Mouse (Mus musculus) midbrain, embryonic 13.5 days (tissue): Measurements from ENCODE around the gene Pbx4. TPM values are rescaled to one million over a fixed set of nuclear protein-coding genes. Genes with fewer than 3 reads are reported as not detected.

Experiments
- ATAC-seq: fragments of 200-750 bp; cut with Nextera tagmentation; 2 replicates; pipeline ENCODE4 v1.8.0; 2017; ENCODE audit warnings: mild to moderate bottlenecking, moderate TSS enrichment, moderate library complexity
- H3K27ac ChIP-seq: fragments of 300-500 bp; sonication (generic); 2 replicates; pipeline ENCODE4 v1.5.1; 2015; ENCODE audit warnings: inconsistent platforms, mild to moderate bottlenecking, moderate library complexity
- H3K27me3 ChIP-seq: fragments of 300-500 bp; sonication (generic); 2 replicates; pipeline ENCODE4 v1.6.1; 2015; ENCODE audit warnings: mild to moderate bottlenecking, inconsistent platforms
- H3K36me3 ChIP-seq: fragments of 300-500 bp; sonication (generic); 2 replicates; pipeline ENCODE4 v1.6.1; 2015; ENCODE audit warnings: mild to moderate bottlenecking, inconsistent platforms
- H3K4me1 ChIP-seq: fragments of 300-500 bp; sonication (generic); replicated peaks from 2 replicates; pipeline ENCODE4 v1.6.1; 2015; ENCODE audit warnings: inconsistent platforms
- H3K4me2 ChIP-seq: fragments of 300-500 bp; sonication (generic); replicated peaks from 2 replicates; pipeline ENCODE4 v1.6.1; 2015; ENCODE audit warnings: moderate library complexity, mild to moderate bottlenecking, inconsistent platforms
- H3K4me3 ChIP-seq: fragments of 300-500 bp; sonication (generic); replicated peaks from 2 replicates; pipeline ENCODE4 v1.5.1; 2015; ENCODE audit warnings: mild to moderate bottlenecking, inconsistent platforms
- H3K9ac ChIP-seq: fragments of 300-500 bp; sonication (generic); replicated peaks from 2 replicates; pipeline ENCODE4 v1.6.1; 2015; ENCODE audit warnings: mild to moderate bottlenecking, inconsistent platforms
- H3K9me3 ChIP-seq: fragments of 300-500 bp; sonication (generic); 2 replicates; pipeline ENCODE4 v1.6.1; 2016; ENCODE audit warnings: mild to moderate bottlenecking, inconsistent platforms
- WGBS: fragments of 180-500 bp; shearing (Covaris S2); methylation state at CpG from one replicate; pipeline ENCODE4 v1.1.7; 2015; 5-methylcytosine and 5-hydroxymethylcytosine counted together
- polyA plus RNA-seq: library from polyadenylated mRNA; unstranded; fragments of >200 nt; fragmentation: Nextera tagmentation; extraction: Ambion mirVana; gene quantifications from 2 replicates; pipeline ENCODE4 v1.2.1, GENCODE M21; 2015

Gene Pbx4
- polyA plus RNA-seq, 1 experiment from 2014 or later: 59.2 TPM

- ATAC-seq: peak; percentile 10
- H3K9me3 ChIP-seq: no peaks in the 10 kb centered on the region
- 44% methylated on average over 19 of the region's 19 CpGs for WGBS
- H3K4me3 ChIP-seq: no peak overlapping the region
- H3K27me3 ChIP-seq: peaks cover 50% of the 10 kb centered on the region
- H3K36me3 ChIP-seq: peaks cover 18% of the 10 kb centered on the region
- H3K9ac ChIP-seq: no peak overlapping the region; the same call in 1 of the 2 replicates
- peaks cover 78% of the 10 kb centered on the region for H3K4me1 ChIP-seq
- 0 out of 2 replicates have a peak overlapping the region, but pooled peaks have one; percentile 17 for H3K4me2 ChIP-seq
- no peak overlapping the region; the same call in 1 of the 2 replicates for H3K27ac ChIP-seq
These were observed 58.5 kb downstream of the Pbx4 start for GRCm38 (mm10) chr8:69890813-69891241.

DNA sequence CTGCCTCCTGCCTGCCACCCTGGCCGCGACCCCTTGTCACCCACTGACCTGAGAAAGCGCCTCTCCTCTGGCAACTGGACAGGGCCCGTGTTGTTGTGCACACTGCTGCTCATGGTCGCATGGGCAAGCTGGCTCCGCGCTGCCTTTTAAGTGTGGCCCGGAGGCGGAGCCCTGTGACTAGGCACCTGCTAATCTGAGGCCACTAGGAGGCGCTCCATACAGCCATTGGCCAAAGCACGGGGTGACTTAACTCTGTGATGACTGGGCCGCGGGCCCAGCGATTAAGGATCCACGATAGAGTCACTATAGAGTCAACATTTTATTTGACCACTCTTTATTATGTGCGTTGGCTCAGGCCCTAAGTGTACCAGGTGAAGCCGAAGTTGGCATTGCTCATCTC is 61.6 kb downstream of the Pbx4 start:
- H3K4me3 ChIP-seq: no peak overlapping the region
- peaks cover 22% of the 10 kb centered on the region for H3K36me3 ChIP-seq
- no peaks in the 10 kb centered on the region for H3K9me3 ChIP-seq
- H3K27me3 ChIP-seq: peaks cover 20% of the 10 kb centered on the region
- no peak overlapping the region for H3K9ac ChIP-seq
- WGBS: 22% methylated on average over 17 of the region's 17 CpGs
- H3K4me1 ChIP-seq: peaks cover 77% of the 10 kb centered on the region
- no peak overlapping the region for H3K4me2 ChIP-seq
- ATAC-seq: 0 out of 2 replicates have a peak, but pooled peaks have one; percentile 5
- H3K27ac ChIP-seq: no peak overlapping the region

DNA sequence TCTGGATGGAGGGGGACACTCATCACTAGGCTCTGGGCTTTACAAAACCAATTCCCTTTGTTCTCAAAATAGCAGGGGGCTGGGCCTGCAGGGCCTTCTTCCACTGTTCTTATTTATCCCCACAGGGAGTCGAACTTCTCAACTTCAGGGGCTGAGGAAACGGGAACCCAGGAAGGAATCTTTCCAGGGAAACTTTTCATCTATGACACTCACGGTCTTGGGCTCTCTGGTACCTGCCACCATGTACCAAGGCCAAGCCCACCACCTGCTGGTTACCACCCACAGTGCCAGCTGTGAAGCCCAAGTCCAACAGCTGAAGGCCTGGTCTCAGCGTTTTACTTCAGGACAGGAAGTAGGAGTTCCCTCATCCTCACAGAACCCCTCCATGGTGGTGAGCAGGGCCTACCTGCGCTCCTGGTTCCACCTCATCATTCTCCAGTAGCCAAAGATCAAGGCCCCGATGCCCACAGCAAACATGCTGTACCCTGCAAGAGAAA is 62.6 kb downstream of the Pbx4 start:
- WGBS: 52% methylated on average over 6 of the region's 6 CpGs
- Histone ChIP-seq H3K9ac (no peak overlapping the region), H3K4me2 (no peak overlapping the region), H3K4me3 (no peak overlapping the region), H3K9me3 (no peaks in the 10 kb centered on the region), H3K4me1 (peaks cover 80% of the 10 kb centered on the region), H3K27ac (no peak overlapping the region), H3K27me3 (peaks cover 10% of the 10 kb centered on the region), H3K36me3 (peaks cover 22% of the 10 kb centered on the region)
- ATAC-seq: no peak

DNA sequence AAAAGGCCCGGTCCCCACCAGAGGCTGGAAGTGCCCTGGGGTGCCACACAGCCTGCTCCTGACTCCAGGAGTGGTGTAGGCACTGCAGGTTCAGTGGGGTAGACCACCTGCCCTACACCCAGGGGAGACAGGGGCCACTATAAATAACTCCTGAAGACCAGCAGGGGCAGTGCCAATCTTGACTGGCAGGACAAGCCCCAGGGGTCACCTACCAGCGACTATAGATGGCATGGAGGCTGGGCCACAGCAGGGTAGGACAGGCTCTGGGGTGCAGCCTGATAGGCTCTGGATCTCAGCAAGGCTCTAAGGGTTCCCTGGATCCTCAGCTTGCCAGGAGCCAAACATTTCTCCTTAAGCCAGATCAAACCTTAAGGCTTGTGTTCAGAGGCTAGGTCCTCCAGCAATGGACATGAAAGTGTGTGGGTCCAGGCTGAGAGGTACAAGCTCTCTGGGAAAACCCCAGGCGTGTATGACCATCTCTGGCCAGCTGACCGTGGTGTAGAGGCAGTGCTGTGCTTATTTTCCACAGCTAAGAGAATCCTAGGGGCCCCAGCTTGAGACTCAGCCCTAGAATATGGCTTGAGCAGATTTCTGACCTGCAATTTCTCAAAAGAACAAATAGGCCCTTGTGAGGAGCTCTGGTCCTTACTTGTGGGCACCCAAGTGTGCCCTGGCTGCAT is 63.6 kb downstream of the Pbx4 start:
- Histone ChIP-seq H3K36me3 (peaks cover 22% of the 10 kb centered on the region), H3K27ac (no peak overlapping the region), H3K9ac (no peak overlapping the region), H3K9me3 (no peaks in the 10 kb centered on the region), H3K27me3 (no peaks in the 10 kb centered on the region), H3K4me3 (no peak overlapping the region), H3K4me2 (no peak overlapping the region), H3K4me1 (peaks cover 85% of the 10 kb centered on the region)
- WGBS: 79% methylated on average over 4 of the region's 4 CpGs
- no peak for ATAC-seq

- peaks cover 80% of the 10 kb centered on the region for H3K4me1 ChIP-seq
- no peak overlapping the region for H3K4me2 ChIP-seq
- ATAC-seq: no peak
- H3K4me3 ChIP-seq: no peak overlapping the region
- no peak overlapping the region for H3K9ac ChIP-seq
- no peak overlapping the region for H3K27ac ChIP-seq
- 85% methylated on average over 6 of the region's 6 CpGs for WGBS
- H3K36me3 ChIP-seq: peaks cover 17% of the 10 kb centered on the region
- no peaks in the 10 kb centered on the region for H3K27me3 ChIP-seq
- no peaks in the 10 kb centered on the region for H3K9me3 ChIP-seq
These were observed 65.6 kb downstream of the Pbx4 start for GRCm38 (mm10) chr8:69897857-69898256.

DNA sequence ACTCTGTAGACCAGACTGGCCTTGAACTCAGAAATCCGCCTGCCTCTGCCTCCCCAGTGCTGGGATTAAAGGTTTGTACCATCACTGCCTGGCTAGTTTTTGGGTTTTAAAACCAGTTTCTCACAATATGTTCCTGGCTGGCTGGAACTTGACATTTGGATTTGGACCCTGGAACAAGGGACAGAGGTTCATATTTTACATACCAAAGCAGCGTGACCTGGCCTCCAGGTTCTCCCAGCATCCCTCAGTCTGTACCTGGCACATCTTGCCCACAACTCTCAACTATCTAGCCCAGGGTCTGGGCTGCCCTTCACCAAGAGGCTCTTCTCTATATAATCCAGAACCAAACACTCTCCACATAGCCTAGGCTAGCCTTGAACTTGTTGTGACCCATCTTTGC is 67.6 kb downstream of the Pbx4 start:
- Histone ChIP-seq H3K9me3 (no peaks in the 10 kb centered on the region), H3K4me3 (0 out of 2 replicates have a peak overlapping the region, but pooled peaks have one; percentile 76), H3K4me1 (peaks cover 73% of the 10 kb centered on the region), H3K4me2 (peak overlapping the region; percentile 98), H3K27me3 (no peaks in the 10 kb centered on the region), H3K9ac (0 out of 2 replicates have a peak overlapping the region, but pooled peaks have one; percentile 15), H3K36me3 (0 out of 2 replicates have a peak, but pooled peaks cover 4% of the 10 kb centered on the region), H3K27ac (no peak overlapping the region)
- ATAC-seq: no peak
- WGBS: 96% methylated on average over 2 of the region's 2 CpGs

DNA sequence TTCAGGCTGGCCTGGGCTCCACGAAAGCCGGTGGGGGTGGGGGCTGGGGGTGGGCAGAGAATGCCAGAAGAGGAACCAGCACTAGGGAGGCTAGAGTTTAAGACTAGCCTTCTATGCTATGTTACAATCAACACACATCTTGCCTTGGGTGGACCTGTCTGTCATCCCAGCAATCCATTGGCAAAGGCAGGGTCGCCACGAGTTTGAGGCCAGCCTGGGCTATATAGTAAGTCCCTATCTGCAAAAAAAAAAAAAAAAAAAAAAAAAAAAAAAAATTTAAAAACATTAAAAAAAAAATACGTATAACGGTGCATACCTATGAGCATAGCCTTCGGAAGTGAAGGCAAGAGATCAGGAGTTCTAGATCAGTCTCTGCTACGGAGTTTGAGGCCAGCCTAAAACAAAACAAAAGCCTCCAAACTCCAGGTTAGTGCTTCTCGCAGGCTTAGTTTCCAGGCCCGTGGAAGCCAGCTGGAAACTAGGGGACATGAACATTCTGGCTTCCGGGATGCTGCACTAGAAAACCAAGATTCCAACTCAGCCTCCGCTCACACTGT is 68.7 kb downstream of the Pbx4 start:
- 0 out of 2 replicates have a peak, but pooled peaks have one; percentile 0 for ATAC-seq
- Histone ChIP-seq H3K4me3 (peak overlapping the region; percentile 76), H3K36me3 (0 out of 2 replicates have a peak, but pooled peaks cover 4% of the 10 kb centered on the region), H3K9ac (peak overlapping the region; percentile 81), H3K27ac (peak overlapping the region; percentile 88), H3K27me3 (no peaks in the 10 kb centered on the region), H3K4me2 (peak overlapping the region; percentile 98), H3K4me1 (peaks cover 62% of the 10 kb centered on the region), H3K9me3 (no peaks in the 10 kb centered on the region)
- WGBS: 24% methylated on average over 12 of the region's 12 CpGs

DNA sequence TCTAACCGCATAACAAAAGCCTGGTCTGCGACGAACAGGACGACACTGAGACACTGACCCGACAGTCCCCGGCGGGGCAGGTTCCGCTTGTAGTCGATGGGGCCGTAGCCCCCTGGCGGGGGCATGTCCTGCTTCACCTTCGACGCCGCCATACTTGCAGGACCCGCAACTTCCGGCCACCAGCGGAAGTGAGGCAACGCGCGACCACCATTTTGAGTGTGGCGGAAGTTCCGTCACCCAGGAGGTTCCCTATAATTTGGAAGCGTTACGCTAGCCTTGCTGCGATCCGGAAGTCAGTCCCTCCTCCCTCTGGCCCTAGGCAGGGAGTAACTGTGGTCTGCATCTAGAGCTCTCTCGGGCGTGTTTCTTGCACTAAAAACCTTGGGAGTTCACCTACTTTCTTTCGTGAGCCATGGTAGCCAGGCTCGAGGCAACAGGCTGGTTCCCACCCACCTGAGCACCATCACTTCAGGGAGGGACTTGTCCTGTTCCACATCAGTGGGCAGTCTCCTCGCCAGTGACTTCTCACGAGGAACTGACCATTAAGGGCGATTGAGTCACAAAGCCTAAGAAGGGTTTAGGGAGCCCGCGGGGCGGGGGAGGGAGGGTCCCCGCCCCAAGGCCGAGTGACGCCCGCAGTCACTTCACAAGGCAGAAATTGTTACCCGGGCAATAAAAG is 69.3 kb downstream of the Pbx4 start:
- H3K27me3 ChIP-seq: no peaks in the 10 kb centered on the region
- peak overlapping the region; percentile 81 for H3K9ac ChIP-seq
- WGBS: 3% methylated on average over 41 of the region's 41 CpGs
- H3K27ac ChIP-seq: peak overlapping the region; percentile 88
- peak overlapping the region; percentile 76 for H3K4me3 ChIP-seq
- H3K4me2 ChIP-seq: peak overlapping the region; percentile 98
- 0 out of 2 replicates have a peak, but pooled peaks cover 2% of the 10 kb centered on the region for H3K36me3 ChIP-seq
- H3K4me1 ChIP-seq: peaks cover 60% of the 10 kb centered on the region
- no peaks in the 10 kb centered on the region for H3K9me3 ChIP-seq
- peak; percentile 70 for ATAC-seq

DNA sequence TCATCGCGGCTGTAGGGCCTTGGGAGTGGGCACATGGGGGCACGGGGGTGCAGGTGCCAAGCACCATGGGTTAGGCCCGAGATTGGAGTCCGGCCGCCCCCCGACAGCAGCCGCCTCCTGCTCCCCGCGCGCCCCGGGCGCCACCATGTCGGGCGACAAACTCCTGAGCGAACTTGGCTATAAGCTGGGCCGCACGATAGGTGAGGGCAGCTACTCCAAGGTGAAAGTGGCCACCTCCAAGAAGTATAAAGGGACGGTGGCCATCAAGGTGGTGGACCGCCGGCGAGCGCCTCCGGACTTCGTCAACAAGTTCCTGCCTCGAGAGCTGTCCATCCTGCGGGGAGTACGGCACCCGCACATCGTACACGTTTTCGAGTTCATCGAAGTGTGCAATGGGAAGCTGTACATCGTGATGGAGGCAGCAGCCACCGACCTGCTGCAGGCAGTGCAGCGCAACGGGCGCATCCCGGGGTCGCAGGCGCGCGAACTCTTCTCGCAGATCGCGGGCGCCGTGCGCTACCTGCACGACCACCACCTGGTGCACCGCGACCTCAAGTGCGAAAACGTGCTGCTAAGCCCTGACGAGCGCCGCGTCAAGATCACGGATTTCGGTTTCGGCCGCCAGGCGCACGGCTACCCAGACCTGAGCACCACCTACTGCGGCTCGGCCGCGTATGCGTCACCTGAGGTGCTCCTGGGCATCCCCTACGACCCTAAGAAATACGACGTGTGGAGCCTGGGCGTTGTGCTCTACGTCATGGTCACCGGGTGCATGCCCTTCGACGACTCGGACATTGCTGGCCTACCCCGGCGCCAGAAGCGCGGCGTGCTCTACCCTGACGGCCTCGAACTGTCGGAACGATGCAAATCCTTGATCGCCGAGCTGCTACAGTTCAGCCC is 70.1 kb downstream of the Pbx4 start, which contains the start of the genes Tssk6, Ndufa13 and Yjefn3:
TSS of gene Tssk6 (plus strand) at position 22 of the 900 bp plus-strand sequence.
TSS of gene Ndufa13 (minus strand) at position 396 of the 900 bp plus-strand sequence.
TSS of gene Yjefn3 (minus strand) at position 550 of the 900 bp plus-strand sequence.
- H3K27me3 ChIP-seq: no peaks in the 10 kb centered on the region
- peak; percentile 15 for ATAC-seq
- H3K4me2 ChIP-seq: peak within 1 kb of the TSS; percentile 98
- no peaks in the 10 kb centered on the region for H3K9me3 ChIP-seq
- H3K4me1 ChIP-seq: peaks cover 53% of the 10 kb centered on the region
- WGBS: 6% methylated on average over 89 of the region's 89 CpGs
- H3K27ac ChIP-seq: peak within 1 kb of the TSS; percentile 88
- peaks cover 3% of the 10 kb centered on the region; the same call in 1 of the 2 replicates for H3K36me3 ChIP-seq
- H3K9ac ChIP-seq: peak within 1 kb of the TSS; percentile 81
- peak within 1 kb of the TSS; percentile 76 for H3K4me3 ChIP-seq

DNA sequence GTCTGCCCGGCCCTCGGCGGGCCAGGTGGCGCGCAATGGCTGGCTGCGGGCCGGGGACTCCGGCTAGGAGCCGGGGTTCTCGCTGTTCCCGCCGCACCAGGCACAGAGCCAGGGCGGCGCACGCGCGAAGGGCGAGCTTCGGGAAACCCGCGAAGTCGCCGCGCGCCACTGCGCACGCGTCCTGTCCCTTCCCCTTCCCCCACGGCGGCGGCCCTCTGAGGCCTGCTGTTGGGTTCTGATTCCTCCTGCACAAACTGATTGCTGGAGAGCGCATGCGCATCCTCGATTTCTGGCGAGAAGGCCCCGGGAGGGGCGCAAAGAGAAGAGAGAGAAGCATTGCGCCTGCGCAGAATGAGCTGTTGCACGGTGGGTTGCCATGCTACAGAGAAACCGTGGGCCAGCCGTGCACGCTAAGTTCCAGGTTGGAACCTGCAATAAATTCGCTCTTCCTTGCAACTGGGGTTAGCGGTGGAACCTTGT is 70.8 kb downstream of the Pbx4 start:
- Histone ChIP-seq H3K4me2 (peak overlapping the region; percentile 98), H3K9ac (peak overlapping the region; percentile 76), H3K9me3 (no peaks in the 10 kb centered on the region), H3K36me3 (peaks cover 7% of the 10 kb centered on the region), H3K4me3 (peak overlapping the region; percentile 76), H3K27ac (peak overlapping the region; percentile 80), H3K4me1 (peaks cover 47% of the 10 kb centered on the region), H3K27me3 (no peaks in the 10 kb centered on the region)
- ATAC-seq: peak; percentile 91
- under 1% methylated on average over 43 of the region's 45 CpGs for WGBS

DNA sequence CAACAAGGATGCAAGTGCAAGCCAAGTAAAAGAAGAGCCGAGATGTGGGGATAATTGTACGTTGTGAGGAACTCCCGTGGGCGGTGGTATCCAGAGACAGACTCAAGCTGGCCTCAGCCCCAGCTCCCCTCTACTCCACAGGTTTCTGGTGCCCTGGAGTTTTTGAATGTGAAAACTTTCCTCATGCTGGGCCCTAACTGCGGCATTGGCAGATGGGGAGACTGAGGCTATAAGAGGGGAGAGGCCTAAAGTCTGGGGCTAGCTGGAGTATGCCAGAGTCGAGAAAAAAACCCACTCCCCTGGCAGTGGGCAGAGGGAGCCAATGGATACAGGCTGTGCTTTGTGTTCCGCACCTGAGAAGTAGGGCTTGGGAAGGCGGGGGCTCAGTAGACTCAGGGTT is 71.8 kb downstream of the Pbx4 start:
- Histone ChIP-seq H3K36me3 (peaks cover 15% of the 10 kb centered on the region), H3K4me2 (peak overlapping the region; percentile 98; the same call in 1 of the 2 replicates), H3K9ac (no peak overlapping the region), H3K27me3 (no peaks in the 10 kb centered on the region), H3K27ac (no peak overlapping the region), H3K4me3 (no peak overlapping the region), H3K4me1 (peaks cover 39% of the 10 kb centered on the region), H3K9me3 (no peaks in the 10 kb centered on the region)
- 79% methylated on average over 8 of the region's 8 CpGs for WGBS
- no peak for ATAC-seq
